Mouse (Mus musculus) gastrocnemius, adult 18-20 months (tissue): ENCODE data around the gene Zc3h6. TPM values are rescaled to one million over a fixed set of nuclear protein-coding genes. Genes with fewer than 3 reads are reported as not detected.
"Not testable (repeated sequence)": the region's sequence is repeated elsewhere in the genome, so short reads cannot be mapped to it uniquely, and the experiment has no call there.

Experiments used
- DNase-seq: peaks from one replicate; pipeline ENCODE4 v3.0.0; 2021; ENCODE audit warnings: low spot score
- long read RNA-seq, 2 experiments: library from polyadenylated mRNA; stranded (forward); transcript quantifications; one replicate each; pipeline ENCODE4 v2.0.0; 2021
- total RNA-seq, 2 experiments: library from RNA; stranded (reverse); gene quantifications; 2 replicates each; pipeline ENCODE4 v1.2.3; 2021

Zc3h6 gene
- 1 to 10 TPM; 7.2 to 7.6 TPM for total RNA-seq
- long read RNA-seq, experiment 1, full-length matches to known transcripts, result 2 of 2 reads
- long read RNA-seq, experiment 1, partial matches to known transcripts, result 0 of 2 reads
- long read RNA-seq, experiment 1, other reads (novel, unspliced or antisense), result 0 of 2 reads
- long read RNA-seq, experiment 2, full-length matches to known transcripts, result 5 of 7 reads
- long read RNA-seq, experiment 2, partial matches to known transcripts, result 1 of 7 reads
- long read RNA-seq, experiment 2, other reads (novel, unspliced or antisense), result 1 of 7 reads

GRCm38 (mm10) chr2:128966641-128967580, at the start of gene Zc3h6:
Zc3h6 (plus strand) TSS chr2:128967402.
- peak; percentile 99 for DNase-seq

- no peak for DNase-seq
Observed at GRCm38 (mm10) chr2:128924799-128925198, 42.4 kb upstream of the Zc3h6 start.

GRCm38 (mm10) chr2:128928446-128928845, 38.8 kb upstream of the Zc3h6 start:
- no peak for DNase-seq

- DNase-seq, result no peak
Observed at GRCm38 (mm10) chr2:128930704-128931103, 36.5 kb upstream of the Zc3h6 start.

- DNase-seq, result no peak
Observed at GRCm38 (mm10) chr2:128936256-128936655, 30.9 kb upstream of the Zc3h6 start.

- DNase-seq, result peak; percentile 97
Observed at GRCm38 (mm10) chr2:128943538-128944528, 23.4 kb upstream of the Zc3h6 start, which contains the start of gene Zc3h8. Zc3h8 (minus strand) TSS chr2:128944077.

- DNase-seq, result peak; percentile 58
Observed at GRCm38 (mm10) chr2:128947962-128948588, 19.1 kb upstream of the Zc3h6 start.

GRCm38 (mm10) chr2:128954186-128954585, 13.0 kb upstream of the Zc3h6 start:
- no peak for DNase-seq

- no peak for DNase-seq
Observed at GRCm38 (mm10) chr2:128965505-128966105, 1.6 kb upstream of the Zc3h6 start.

GRCm38 (mm10) chr2:128966236-128966635, 966 bp upstream of the Zc3h6 start:
- DNase-seq, result no peak

- peak; percentile 79 for DNase-seq
Observed at GRCm38 (mm10) chr2:128967661-128968441, 649 bp downstream of the Zc3h6 start, which contains the start of gene Gm10762. Gm10762 (minus strand) TSS chr2:128967725.

- no peak for DNase-seq
Observed at GRCm38 (mm10) chr2:128968475-128969083, 1.4 kb downstream of the Zc3h6 start.

GRCm38 (mm10) chr2:128972301-128972700, 5.1 kb downstream of the Zc3h6 start:
- DNase-seq, result no peak

GRCm38 (mm10) chr2:128975572-128975971, 8.4 kb downstream of the Zc3h6 start:
- DNase-seq, result no peak

GRCm38 (mm10) chr2:128984746-128985145, 17.5 kb downstream of the Zc3h6 start:
- no peak for DNase-seq

- peak; percentile 20 for DNase-seq
Observed at GRCm38 (mm10) chr2:129004872-129005271, 37.7 kb downstream of the Zc3h6 start.

- DNase-seq, result no peak
Observed at GRCm38 (mm10) chr2:129006194-129006749, 39.1 kb downstream of the Zc3h6 start.

- not testable (repeated sequence) for DNase-seq
Observed at GRCm38 (mm10) chr2:129008867-129009266, 41.7 kb downstream of the Zc3h6 start.

GRCm38 (mm10) chr2:129020106-129020505, 52.9 kb downstream of the Zc3h6 start:
- DNase-seq, result no peak
